Mouse (Mus musculus) hindbrain, embryonic 11.5 days (tissue): ENCODE measurements around the gene Sf1. TPM values are rescaled to one million over a fixed set of nuclear protein-coding genes. Genes with fewer than 3 reads are reported as not detected.
A peak's percentile ranks its signal among the peaks of the same experiment; 100 is the strongest.

Source experiments
- ATAC-seq: fragments of 200-750 bp; cut with Nextera tagmentation; 2 replicates; pipeline ENCODE4 v1.8.0; 2017; ENCODE audit warnings: mild to moderate bottlenecking, moderate TSS enrichment, moderate library complexity; ENCODE audit not compliant: low FRiP score
- DNase-seq: peaks from one replicate; pipeline ENCODE4 v3.0.0-alpha.2; 2015; ENCODE audit warnings: low spot score
- H3K27ac ChIP-seq: fragments of 300-500 bp; sonication (generic); 2 replicates; pipeline ENCODE4 v1.5.1; 2014; ENCODE audit warnings: mild to moderate bottlenecking, low read depth, low read length
- H3K27me3 ChIP-seq: fragments of 300-500 bp; sonication (generic); 2 replicates; pipeline ENCODE4 v1.6.1; 2014; ENCODE audit warnings: mild to moderate bottlenecking, low read length, moderate library complexity, mixed read lengths; ENCODE audit not compliant: control insufficient read depth, insufficient read depth
- H3K36me3 ChIP-seq: fragments of 300-500 bp; sonication (generic); 2 replicates; pipeline ENCODE4 v1.6.1; 2014; ENCODE audit warnings: mild to moderate bottlenecking, low read length, moderate library complexity, mixed read lengths; ENCODE audit not compliant: control insufficient read depth, insufficient read depth
- H3K4me1 ChIP-seq: fragments of 300-500 bp; sonication (generic); replicated peaks from 2 replicates; pipeline ENCODE4 v1.6.1; 2014; ENCODE audit warnings: low read length, mixed read lengths; ENCODE audit not compliant: control insufficient read depth, insufficient read depth
- H3K4me2 ChIP-seq: fragments of 300-500 bp; sonication (generic); replicated peaks from 2 replicates; pipeline ENCODE4 v1.6.1; 2014; ENCODE audit warnings: mild to moderate bottlenecking, low read depth, low read length
- H3K4me3 ChIP-seq: fragments of 300-500 bp; sonication (generic); 2 replicates; pipeline ENCODE4 v1.5.1; 2014; ENCODE audit warnings: low read depth, low read length
- H3K9ac ChIP-seq: fragments of 300-500 bp; sonication (generic); 2 replicates; pipeline ENCODE4 v1.6.1; 2014; ENCODE audit warnings: low read depth, low read length
- H3K9me3 ChIP-seq: fragments of 300-500 bp; sonication (generic); 2 replicates; pipeline ENCODE4 v1.6.1; 2016; ENCODE audit warnings: low read length; ENCODE audit not compliant: control insufficient read depth
- WGBS: fragments of 180-500 bp; shearing (Covaris S2); extraction: QIAGEN DNeasy Blood & Tissue Kit; methylation state at CpG from one replicate; pipeline ENCODE4 v1.1.7; 2014; 5-methylcytosine and 5-hydroxymethylcytosine counted together
- polyA plus RNA-seq: library from polyadenylated mRNA; unstranded; fragments of >200 nt; fragmentation: Nextera tagmentation; extraction: Ambion mirVana; gene quantifications from 2 replicates; pipeline ENCODE4 v1.2.1, GENCODE M21; 2014

Gene Sf1
- polyA plus RNA-seq, 1 experiment from 2014 or later = 156 TPM

DNA sequence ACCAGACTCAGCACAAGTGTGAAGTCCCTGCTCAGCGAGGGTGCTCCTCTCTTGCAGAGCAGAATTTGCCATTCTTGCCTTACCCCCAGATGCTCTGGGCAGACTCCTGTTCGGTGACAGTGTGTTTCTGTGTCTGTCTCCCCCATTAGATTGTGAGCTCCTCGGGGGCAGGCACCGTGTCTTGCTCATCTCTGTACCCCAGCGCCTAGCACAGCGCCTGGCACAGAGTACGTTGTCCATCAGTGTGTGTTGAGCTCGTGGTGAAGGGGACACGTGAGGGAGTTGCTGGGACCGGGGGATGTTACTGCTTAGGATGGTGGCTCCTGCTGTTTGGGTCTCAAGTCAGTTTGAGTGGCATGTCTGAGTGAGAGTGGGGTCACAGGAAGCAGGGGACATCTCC is 40.4 kb downstream of the Sf1 start:
- Histone ChIP-seq H3K27me3 (peaks cover 25% of the 10 kb centered on the region), H3K4me1 (peaks cover 19% of the 10 kb centered on the region), H3K36me3 (no peaks in the 10 kb centered on the region), H3K27ac (no peak overlapping the region), H3K4me2 (no peak overlapping the region), H3K4me3 (no peak overlapping the region), H3K9ac (no peak overlapping the region), H3K9me3 (no peaks in the 10 kb centered on the region)
- ATAC-seq (no peak), DNase-seq (no peak)
- 83% methylated on average over 10 of the region's 10 CpGs for WGBS

DNA sequence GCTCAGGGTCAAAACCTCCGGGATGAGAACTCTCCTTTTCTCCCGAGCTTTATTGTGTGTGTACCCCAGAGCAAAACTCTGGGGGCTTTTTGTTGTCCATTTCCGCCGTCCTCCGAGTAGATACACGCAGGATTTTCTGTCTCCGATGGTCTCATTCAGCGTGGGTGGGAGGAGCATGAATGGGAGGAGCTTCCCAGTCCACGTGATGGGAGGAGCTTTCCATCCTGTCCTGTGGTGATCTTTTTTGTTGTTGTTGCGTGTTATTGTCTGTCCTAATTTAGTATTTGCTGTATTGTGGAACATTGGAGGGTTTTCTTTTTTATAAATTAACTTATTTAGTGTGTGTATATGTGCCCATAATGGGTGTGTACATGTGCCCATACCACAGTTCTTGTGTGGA is 41.9 kb downstream of the Sf1 start:
- Histone ChIP-seq H3K27me3 (peaks cover 15% of the 10 kb centered on the region), H3K4me1 (peaks cover 16% of the 10 kb centered on the region), H3K36me3 (no peaks in the 10 kb centered on the region), H3K9ac (no peak overlapping the region), H3K4me2 (no peak overlapping the region), H3K4me3 (no peak overlapping the region), H3K27ac (no peak overlapping the region), H3K9me3 (no peaks in the 10 kb centered on the region)
- WGBS = 67% methylated on average over 10 of the region's 10 CpGs
- no peak for ATAC-seq
- no peak for DNase-seq

DNA sequence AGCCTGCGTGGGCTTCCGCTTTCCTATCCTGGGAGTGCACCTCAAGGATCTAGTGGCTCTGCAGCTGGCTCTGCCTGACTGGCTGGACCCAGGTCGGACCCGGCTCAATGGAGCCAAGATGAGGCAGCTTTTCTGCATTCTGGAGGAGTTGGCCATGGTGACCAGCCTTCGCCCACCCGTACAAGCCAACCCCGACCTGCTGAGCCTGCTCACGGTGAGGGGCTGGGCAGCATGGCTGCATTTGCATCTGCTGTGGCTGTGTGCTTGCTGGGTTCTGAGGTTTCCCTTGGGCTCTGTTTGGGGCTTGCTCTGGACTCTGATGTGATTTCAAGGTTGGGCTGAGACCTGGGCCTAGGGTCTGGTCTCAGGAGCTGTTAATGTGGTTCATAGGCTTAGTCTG is 43.6 kb downstream of the Sf1 start:
- peaks cover 3% of the 10 kb centered on the region; the same call in 1 of the 2 replicates for H3K27me3 ChIP-seq
- no peak for ATAC-seq
- no peak for DNase-seq
- H3K4me2 ChIP-seq = no peak overlapping the region
- 72% methylated on average over 8 of the region's 8 CpGs for WGBS
- H3K27ac ChIP-seq = no peak overlapping the region
- H3K9ac ChIP-seq = no peak overlapping the region
- no peak overlapping the region for H3K4me3 ChIP-seq
- H3K36me3 ChIP-seq = no peaks in the 10 kb centered on the region
- H3K9me3 ChIP-seq = no peaks in the 10 kb centered on the region
- peaks cover 8% of the 10 kb centered on the region for H3K4me1 ChIP-seq

DNA sequence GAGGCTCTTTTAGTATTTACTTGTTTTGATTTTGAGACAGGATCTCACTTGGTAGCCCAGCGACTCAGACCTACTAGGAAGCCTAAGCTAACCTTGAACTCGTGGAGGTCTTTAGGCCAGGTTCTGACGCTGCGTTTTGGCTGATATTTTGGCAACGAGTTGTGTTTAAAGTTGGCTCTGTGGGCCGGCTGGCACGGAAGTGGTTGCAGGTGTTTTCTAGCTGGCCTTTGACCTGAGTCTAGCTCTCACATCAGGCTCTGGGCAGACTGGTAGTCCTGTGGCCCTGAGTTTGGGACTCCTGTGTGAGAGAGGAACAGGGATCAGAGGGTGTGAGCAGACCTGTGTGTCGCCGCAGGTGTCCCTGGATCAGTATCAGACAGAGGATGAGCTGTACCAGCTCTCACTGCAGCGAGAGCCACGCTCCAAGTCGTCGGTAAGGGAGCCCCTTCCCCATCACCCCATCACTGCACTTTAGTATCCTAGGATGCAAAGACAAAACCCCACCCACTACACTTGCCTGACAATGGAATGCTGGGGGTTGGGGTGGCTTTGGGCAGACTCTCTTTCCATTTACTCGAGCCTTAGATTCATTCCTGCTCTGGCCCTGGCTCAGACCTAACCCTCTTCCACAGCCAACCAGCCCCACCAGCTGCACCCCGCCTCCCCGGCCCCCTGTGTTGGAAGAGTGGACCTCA is 44.5 kb downstream of the Sf1 start:
- peaks cover 8% of the 10 kb centered on the region for H3K4me1 ChIP-seq
- H3K9ac ChIP-seq = 0 out of 2 replicates have a peak overlapping the region, but pooled peaks have one; percentile 15
- ATAC-seq (no peak), DNase-seq (no peak)
- no peaks in the 10 kb centered on the region for H3K9me3 ChIP-seq
- peaks cover under 1% of the 10 kb centered on the region; the same call in 1 of the 2 replicates for H3K27me3 ChIP-seq
- H3K27ac ChIP-seq = no peak overlapping the region
- no peak overlapping the region for H3K4me2 ChIP-seq
- no peak overlapping the region for H3K4me3 ChIP-seq
- 48% methylated on average over 16 of the region's 16 CpGs for WGBS
- no peaks in the 10 kb centered on the region for H3K36me3 ChIP-seq

DNA sequence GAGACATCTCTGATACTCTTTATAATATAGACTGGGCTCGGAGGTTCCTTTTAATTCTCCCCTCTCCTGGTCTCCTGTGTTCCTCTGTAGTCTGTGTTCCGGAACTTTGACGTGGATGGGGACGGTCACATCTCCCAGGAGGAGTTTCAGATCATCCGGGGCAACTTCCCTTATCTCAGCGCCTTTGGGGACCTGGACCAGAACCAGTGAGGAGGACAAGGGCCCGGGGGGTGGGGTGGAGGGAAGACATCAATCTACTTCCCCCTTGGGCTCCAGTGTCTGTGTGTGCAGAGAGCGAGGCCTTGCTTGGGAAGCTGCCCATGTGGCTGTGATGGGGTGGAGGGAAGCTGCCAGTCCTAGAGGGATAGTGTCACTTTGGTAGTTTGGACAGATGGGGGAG is 45.3 kb downstream of the Sf1 start:
- Histone ChIP-seq H3K9ac (no peak overlapping the region), H3K9me3 (no peaks in the 10 kb centered on the region), H3K4me2 (no peak overlapping the region), H3K4me1 (peaks cover under 1% of the 10 kb centered on the region; the same call in 1 of the 2 replicates), H3K27ac (no peak overlapping the region), H3K36me3 (no peaks in the 10 kb centered on the region), H3K4me3 (no peak overlapping the region), H3K27me3 (no peaks in the 10 kb centered on the region)
- 77% methylated on average over 8 of the region's 8 CpGs for WGBS
- DNase-seq = no peak
- ATAC-seq = no peak

DNA sequence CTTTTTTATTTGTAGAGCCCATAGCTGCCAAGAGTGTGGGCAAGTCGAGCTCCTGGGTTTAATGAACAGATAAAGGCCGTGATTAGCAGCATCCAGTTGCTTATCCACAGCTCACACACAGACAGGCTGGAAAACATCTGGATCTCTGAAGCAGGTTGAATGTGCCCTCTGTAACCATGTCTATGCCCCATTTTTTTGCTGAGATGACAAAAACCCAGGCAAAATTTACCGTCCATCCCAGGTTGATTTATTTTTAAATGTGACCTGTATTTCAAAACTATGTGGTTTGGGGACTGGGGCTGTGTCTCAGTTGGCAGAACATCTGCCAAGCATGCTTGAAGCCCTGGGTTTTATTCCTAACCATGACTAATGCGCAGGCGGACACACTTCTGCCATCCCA is 45.7 kb downstream of the Sf1 start:
- Histone ChIP-seq H3K9ac (no peak overlapping the region), H3K36me3 (no peaks in the 10 kb centered on the region), H3K9me3 (no peaks in the 10 kb centered on the region), H3K4me3 (no peak overlapping the region), H3K4me1 (no peaks in the 10 kb centered on the region), H3K4me2 (no peak overlapping the region), H3K27me3 (no peaks in the 10 kb centered on the region), H3K27ac (no peak overlapping the region)
- WGBS = 79% methylated on average over 5 of the region's 5 CpGs
- no peak for DNase-seq
- no peak for ATAC-seq

DNA sequence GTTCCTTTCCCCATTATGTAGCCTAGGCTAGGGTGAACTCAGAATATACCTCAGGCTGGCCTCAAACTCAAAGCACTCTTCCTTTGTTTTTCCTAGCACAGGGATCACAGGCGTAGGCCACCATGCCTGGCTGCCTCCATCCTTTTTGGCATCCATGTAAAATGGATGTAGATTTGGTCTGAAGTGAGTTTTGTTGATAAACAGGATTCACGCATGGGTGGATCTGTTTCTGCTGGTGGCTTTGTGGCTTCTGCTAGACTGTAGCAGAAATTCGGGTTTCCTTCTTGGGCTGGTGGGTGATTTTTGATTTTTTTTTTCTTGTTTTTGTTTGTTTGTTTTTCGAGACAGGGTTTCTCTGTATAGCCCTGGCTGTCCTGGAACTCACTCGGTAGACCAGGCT is 46.4 kb downstream of the Sf1 start:
- H3K4me3 ChIP-seq = no peak overlapping the region
- H3K27ac ChIP-seq = no peak overlapping the region
- H3K36me3 ChIP-seq = no peaks in the 10 kb centered on the region
- no peak overlapping the region for H3K4me2 ChIP-seq
- H3K27me3 ChIP-seq = no peaks in the 10 kb centered on the region
- DNase-seq (no peak), ATAC-seq (no peak)
- no peaks in the 10 kb centered on the region for H3K4me1 ChIP-seq
- H3K9me3 ChIP-seq = no peaks in the 10 kb centered on the region
- 90% methylated on average over 5 of the region's 5 CpGs for WGBS
- H3K9ac ChIP-seq = no peak overlapping the region

DNA sequence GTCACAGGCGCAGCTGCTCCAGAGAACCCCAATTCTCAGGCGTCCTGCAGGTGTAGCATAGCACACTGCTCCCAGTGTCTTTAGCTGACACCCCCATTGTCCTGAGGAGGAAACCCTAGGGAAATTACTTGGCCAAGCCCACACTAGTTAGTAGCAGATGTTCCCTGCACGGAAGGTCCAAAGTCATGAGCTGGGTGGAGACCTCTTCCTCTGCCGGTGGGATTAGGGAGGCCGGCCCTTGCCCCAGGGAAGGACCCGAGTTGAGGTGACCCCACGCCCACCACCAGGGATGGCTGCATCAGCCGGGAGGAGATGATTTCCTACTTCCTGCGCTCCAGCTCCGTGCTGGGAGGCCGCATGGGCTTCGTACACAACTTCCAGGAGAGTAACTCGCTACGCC is 49.3 kb downstream of the Sf1 start:
- Histone ChIP-seq H3K9me3 (no peaks in the 10 kb centered on the region), H3K36me3 (no peaks in the 10 kb centered on the region), H3K9ac (no peak overlapping the region), H3K4me2 (no peak overlapping the region), H3K4me3 (no peak overlapping the region), H3K4me1 (peaks cover 20% of the 10 kb centered on the region), H3K27me3 (no peaks in the 10 kb centered on the region), H3K27ac (no peak overlapping the region)
- no peak for ATAC-seq
- WGBS = 63% methylated on average over 14 of the region's 14 CpGs
- DNase-seq = no peak

DNA sequence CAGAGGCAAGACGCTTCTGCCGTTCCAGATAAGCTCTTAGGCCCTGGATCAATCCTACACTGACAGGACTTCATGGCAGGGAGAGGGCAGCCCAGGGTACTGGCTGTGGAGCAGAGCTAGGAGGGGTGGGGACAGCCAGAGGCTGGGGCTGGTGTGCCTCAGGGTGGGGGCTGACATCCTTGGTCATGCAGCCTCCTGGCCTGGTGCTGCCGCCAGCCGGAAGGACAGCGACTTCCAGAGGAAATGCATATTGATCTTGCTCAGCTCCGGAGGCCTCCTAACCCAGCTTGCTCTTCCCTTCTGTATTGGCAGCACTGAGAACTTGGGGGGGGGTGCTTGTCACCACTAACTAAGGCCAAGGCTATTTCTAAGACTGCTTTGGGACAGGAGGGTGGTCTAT is 52.0 kb downstream of the Sf1 start:
- H3K27ac ChIP-seq = peak overlapping the region; percentile 61
- no peak overlapping the region for H3K4me3 ChIP-seq
- peaks cover 17% of the 10 kb centered on the region for H3K27me3 ChIP-seq
- H3K4me1 ChIP-seq = peaks cover 24% of the 10 kb centered on the region
- 0 out of 2 replicates have a peak overlapping the region, but pooled peaks have one; percentile 11 for H3K4me2 ChIP-seq
- H3K36me3 ChIP-seq = no peaks in the 10 kb centered on the region
- H3K9ac ChIP-seq = peak overlapping the region; percentile 42; the same call in 1 of the 2 replicates
- WGBS = 37% methylated on average over 6 of the region's 6 CpGs
- peak; percentile 28 for DNase-seq
- ATAC-seq = no peak
- no peaks in the 10 kb centered on the region for H3K9me3 ChIP-seq
